Mouse (Mus musculus): ENCODE results near the gene Myl9. TPM values are rescaled to one million over a fixed set of nuclear protein-coding genes. Genes with fewer than 3 reads are reported as not detected.

Gene Myl9
- 1,258 and 1,308 TPM in 2 replicates for polyA plus RNA-seq (2015; fragmentation: Nextera tagmentation; extraction: Ambion mirVana)

DNA sequence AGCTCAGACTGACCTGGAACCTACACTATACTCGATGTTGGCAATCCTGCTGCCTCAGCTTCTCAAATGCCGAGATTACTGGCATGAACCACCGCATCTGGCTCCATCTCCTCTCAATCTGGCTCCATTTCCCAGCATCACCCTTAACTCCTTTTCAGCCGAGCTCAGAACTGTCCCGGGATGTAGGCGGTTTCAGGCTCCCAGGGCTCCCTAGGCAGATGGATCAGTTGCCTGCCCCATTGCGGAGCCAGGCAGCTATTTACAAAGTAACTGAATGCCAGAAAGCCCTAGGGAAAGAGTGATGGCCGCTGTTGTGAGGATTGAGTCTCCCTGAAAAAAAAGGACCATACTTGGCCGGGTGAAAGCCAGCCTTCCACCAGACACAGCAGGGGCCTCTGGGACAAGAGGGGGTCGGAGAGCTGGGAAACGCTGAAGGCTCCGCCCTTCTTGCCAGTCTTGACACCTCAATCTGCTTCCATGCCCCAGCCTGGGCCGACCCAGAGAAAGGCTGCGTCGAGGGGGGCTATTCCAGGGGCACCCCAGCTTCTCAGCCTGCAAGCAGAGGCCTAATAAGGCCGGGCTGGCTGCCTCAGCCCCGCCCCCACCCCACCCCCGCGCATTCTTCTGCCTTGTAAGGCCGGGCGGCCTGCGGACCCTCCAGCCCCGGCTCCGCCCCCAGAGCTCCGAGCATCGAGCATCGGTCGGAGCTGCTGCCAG, at the start of gene Myl9:
TSS of gene Myl9 (plus strand) at position 683 of the 717 bp plus-strand sequence.
- H3K9me3 ChIP-seq = no peaks in the 10 kb centered on the region
- H3K27me3 ChIP-seq (replicated peaks) = no peaks in the 10 kb centered on the region
- peak within 1 kb of the TSS; percentile 61 for H3K4me2 ChIP-seq
- peaks cover 18% of the 10 kb centered on the region; the same call in 1 of the 2 replicates for H3K4me1 ChIP-seq
- no peaks in the 10 kb centered on the region for H3K36me3 ChIP-seq
- peak within 1 kb of the TSS; percentile 50 for H3K4me3 ChIP-seq (replicated peaks)
- peak within 1 kb of the TSS; percentile 52 for H3K9ac ChIP-seq
- WGBS = 5% methylated on average over 28 of the region's 28 CpGs
- H3K27ac ChIP-seq = peak within 1 kb of the TSS; percentile 95
- ATAC-seq (ENCODE audit: insufficient read depth, low FRiP score, low read depth) = peak; percentile 88

DNA sequence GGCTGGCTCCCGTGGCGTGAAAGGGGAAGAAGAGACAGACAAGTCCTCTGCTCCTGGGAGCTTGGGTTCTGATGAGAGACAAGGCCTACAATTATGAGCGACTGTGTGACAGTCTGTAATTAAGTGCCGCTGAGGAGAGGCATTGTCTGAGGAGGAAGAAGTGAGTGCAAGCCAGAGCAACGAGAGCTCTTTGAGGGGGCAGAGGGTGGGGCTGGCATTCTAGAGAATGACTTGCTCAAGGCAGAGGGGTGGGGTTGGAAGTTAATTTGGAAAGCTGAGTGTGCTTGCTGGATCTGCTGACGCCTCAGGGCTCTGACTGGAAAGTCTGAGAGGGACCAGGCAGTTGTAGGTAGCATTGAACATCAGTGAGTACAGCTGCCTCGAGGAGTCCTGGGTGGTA, 48.9 kb upstream of the Myl9 start:
- H3K27me3 ChIP-seq (replicated peaks) = no peaks in the 10 kb centered on the region
- 0 out of 2 replicates have a peak overlapping the region, but pooled peaks have one; percentile 23 for H3K4me2 ChIP-seq
- H3K9ac ChIP-seq = no peak overlapping the region
- no peak for ATAC-seq (ENCODE audit: insufficient read depth, low FRiP score, low read depth)
- H3K9me3 ChIP-seq = no peaks in the 10 kb centered on the region
- H3K36me3 ChIP-seq = no peaks in the 10 kb centered on the region; the same call in 1 of the 2 replicates
- WGBS = 31% methylated on average over 7 of the region's 7 CpGs
- H3K4me1 ChIP-seq = peaks cover 53% of the 10 kb centered on the region
- H3K4me3 ChIP-seq (replicated peaks) = no peak overlapping the region
- H3K27ac ChIP-seq = peak overlapping the region; percentile 67

DNA sequence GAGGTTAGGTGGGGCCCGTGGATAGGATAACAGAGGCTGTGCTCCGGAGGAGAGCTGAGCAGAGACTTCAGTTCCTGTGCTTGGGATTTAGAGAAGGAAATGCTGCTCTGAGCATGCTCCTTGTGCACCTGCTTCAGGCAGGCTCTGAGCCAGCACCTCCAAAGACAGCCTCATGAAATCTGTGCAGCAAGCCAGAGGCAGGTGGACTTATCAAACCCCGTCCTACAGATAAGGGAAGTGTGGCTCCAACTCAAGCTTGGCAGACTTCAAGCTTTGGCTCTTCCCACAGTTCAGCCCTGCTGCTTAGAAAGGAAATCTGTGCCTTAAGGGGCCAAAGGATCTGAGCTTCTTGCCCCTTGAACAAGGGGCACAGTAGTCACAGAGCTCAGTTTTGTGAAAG, 48.3 kb upstream of the Myl9 start:
- H3K4me1 ChIP-seq = peaks cover 59% of the 10 kb centered on the region
- peak overlapping the region; percentile 67 for H3K27ac ChIP-seq
- no peaks in the 10 kb centered on the region for H3K9me3 ChIP-seq
- 36% methylated on average over 3 of the region's 3 CpGs for WGBS
- H3K27me3 ChIP-seq (replicated peaks) = no peaks in the 10 kb centered on the region
- no peak overlapping the region for H3K4me3 ChIP-seq (replicated peaks)
- no peak overlapping the region for H3K9ac ChIP-seq
- H3K4me2 ChIP-seq = peak overlapping the region; percentile 23; the same call in 1 of the 2 replicates
- no peak for ATAC-seq (ENCODE audit: insufficient read depth, low FRiP score, low read depth)
- H3K36me3 ChIP-seq = no peaks in the 10 kb centered on the region; the same call in 1 of the 2 replicates

DNA sequence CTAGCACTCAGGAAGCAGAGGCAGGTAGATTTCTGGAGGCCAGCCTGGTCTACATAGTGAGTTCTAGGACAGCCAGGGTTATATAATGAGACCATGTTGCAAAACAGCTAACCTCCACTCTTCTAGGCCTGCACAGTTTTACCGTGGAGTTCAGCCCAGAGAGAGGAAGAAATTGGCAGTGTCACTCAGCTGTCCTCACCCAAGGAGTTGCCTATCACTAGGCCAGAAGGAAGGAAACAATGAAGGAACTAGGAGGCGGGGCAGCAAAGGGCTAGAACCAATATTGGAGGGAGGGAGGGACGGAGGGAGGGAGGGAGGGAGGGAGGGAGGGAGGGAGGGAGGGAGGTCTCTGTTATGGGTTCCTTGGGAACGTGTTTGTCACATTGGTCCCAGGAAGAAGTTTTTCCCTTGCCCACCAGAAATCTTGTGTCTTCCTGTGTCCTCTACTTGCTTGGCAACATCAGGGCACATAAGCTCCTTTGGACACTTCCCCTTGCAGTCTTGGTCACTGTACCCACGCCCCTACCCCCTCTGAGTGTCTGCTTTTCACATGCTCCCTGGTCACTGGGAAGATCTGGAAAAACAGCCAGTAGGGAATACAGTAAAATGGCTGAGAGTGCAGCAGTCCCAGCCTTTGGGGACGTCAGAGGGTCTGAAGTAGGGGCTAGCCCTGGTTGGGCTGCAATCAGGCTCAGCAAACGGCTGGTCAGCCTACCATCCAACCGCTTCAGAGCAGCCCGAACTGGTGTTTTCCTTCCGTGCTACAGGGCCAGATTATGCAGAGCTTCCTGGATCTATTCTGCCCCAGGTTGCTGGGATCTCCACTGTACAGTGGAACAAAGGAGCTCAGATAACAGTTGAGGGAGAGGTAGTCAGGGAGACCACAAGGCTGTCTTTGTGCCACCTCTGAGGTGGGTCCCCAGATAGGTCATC, 45.4 kb upstream of the Myl9 start:
- no peaks in the 10 kb centered on the region for H3K9me3 ChIP-seq
- no peaks in the 10 kb centered on the region for H3K27me3 ChIP-seq (replicated peaks)
- H3K4me2 ChIP-seq = peak overlapping the region; percentile 23
- no peak overlapping the region for H3K9ac ChIP-seq
- peak overlapping the region; percentile 36 for H3K27ac ChIP-seq
- H3K4me1 ChIP-seq = peaks cover 42% of the 10 kb centered on the region
- WGBS = 45% methylated on average over 9 of the region's 10 CpGs
- no peaks in the 10 kb centered on the region; the same call in 1 of the 2 replicates for H3K36me3 ChIP-seq
- H3K4me3 ChIP-seq (replicated peaks) = peak overlapping the region; percentile 9; the same call in 1 of the 2 replicates
- ATAC-seq (ENCODE audit: insufficient read depth, low FRiP score, low read depth) = peak; percentile 42

DNA sequence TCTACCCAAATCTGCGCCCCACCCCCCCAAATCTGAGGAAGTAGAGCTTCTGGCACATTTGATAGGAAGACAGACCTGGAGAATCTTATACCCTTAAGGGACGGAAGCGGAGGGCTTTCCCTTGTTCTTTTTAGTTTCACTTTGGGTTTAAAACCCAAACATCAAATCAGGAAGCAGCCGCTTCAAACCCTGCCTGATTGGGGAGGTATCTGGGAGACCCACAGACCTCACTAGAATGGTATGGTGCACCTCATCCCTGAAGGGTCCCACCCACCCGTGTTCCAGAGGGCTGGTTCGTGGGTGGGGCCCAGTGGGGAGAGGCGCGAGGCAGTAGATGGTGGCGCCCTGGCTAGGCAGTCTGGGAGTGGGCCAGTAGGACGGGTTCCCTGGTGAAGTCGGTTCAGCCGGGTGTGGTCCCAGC, 44.7 kb upstream of the Myl9 start:
- Histone ChIP-seq H3K27ac (peak overlapping the region; percentile 36), H3K4me3 (replicated peaks) (peak overlapping the region; percentile 9; the same call in 1 of the 2 replicates), H3K27me3 (replicated peaks) (no peaks in the 10 kb centered on the region), H3K36me3 (no peaks in the 10 kb centered on the region; the same call in 1 of the 2 replicates), H3K9me3 (no peaks in the 10 kb centered on the region), H3K4me1 (peaks cover 35% of the 10 kb centered on the region), H3K4me2 (peak overlapping the region; percentile 23), H3K9ac (no peak overlapping the region)
- WGBS = 58% methylated on average over 12 of the region's 12 CpGs
- ATAC-seq (ENCODE audit: insufficient read depth, low FRiP score, low read depth) = no peak

DNA sequence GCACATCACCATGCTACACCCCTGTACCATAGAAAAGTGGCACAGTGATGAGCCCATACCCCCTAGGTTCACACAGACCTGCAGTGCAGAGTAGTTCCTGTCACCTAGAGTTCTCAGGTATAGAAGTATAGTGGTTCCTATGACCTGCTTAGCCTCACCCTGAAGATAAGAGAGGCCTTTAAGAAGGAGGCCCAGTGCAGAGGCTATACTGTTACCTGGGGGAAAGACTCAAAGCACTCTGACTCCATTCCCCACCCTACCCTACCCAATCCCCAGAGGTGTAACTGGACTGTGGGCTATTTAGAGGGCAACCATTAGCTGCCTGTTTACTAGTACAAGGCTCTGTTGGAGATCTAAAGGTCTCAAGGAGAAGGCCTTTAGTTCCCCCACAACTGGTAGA, 43.6 kb upstream of the Myl9 start:
- Histone ChIP-seq H3K27me3 (replicated peaks) (no peaks in the 10 kb centered on the region), H3K9ac (no peak overlapping the region), H3K36me3 (no peaks in the 10 kb centered on the region; the same call in 1 of the 2 replicates), H3K27ac (peak overlapping the region; percentile 67; the same call in 1 of the 2 replicates), H3K4me3 (replicated peaks) (no peak overlapping the region), H3K9me3 (no peaks in the 10 kb centered on the region), H3K4me2 (no peak overlapping the region), H3K4me1 (peaks cover 31% of the 10 kb centered on the region)
- 0 out of 2 replicates have a peak, but pooled peaks have one; percentile 23 for ATAC-seq (ENCODE audit: insufficient read depth, low FRiP score, low read depth)

DNA sequence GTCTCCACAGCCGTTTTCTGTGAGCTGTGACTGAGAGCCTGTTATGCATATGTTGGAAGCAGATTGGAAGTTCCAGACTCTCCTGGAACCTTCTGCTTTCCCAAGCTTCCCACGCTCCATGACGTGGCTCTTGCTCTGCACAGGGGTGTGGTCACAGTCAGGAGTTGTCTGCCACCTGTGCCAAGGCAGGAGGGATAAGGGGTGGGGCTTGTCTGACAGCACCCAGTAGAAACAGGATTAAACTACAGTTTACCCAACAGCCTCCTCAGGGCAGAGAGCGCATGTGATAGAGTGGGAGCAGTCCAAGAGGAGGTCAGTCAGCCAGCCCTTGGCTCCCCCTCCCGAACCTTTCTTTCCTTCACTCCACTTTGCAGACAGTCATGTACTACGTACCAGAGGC, 43.1 kb upstream of the Myl9 start:
- no peaks in the 10 kb centered on the region; the same call in 1 of the 2 replicates for H3K36me3 ChIP-seq
- H3K27ac ChIP-seq = peak overlapping the region; percentile 67; the same call in 1 of the 2 replicates
- no peak overlapping the region for H3K4me2 ChIP-seq
- H3K4me3 ChIP-seq (replicated peaks) = no peak overlapping the region
- no peaks in the 10 kb centered on the region for H3K9me3 ChIP-seq
- H3K4me1 ChIP-seq = peaks cover 26% of the 10 kb centered on the region
- 47% methylated on average over 6 of the region's 6 CpGs for WGBS
- peak; percentile 79 for ATAC-seq (ENCODE audit: insufficient read depth, low FRiP score, low read depth)
- no peak overlapping the region for H3K9ac ChIP-seq
- H3K27me3 ChIP-seq (replicated peaks) = no peaks in the 10 kb centered on the region

DNA sequence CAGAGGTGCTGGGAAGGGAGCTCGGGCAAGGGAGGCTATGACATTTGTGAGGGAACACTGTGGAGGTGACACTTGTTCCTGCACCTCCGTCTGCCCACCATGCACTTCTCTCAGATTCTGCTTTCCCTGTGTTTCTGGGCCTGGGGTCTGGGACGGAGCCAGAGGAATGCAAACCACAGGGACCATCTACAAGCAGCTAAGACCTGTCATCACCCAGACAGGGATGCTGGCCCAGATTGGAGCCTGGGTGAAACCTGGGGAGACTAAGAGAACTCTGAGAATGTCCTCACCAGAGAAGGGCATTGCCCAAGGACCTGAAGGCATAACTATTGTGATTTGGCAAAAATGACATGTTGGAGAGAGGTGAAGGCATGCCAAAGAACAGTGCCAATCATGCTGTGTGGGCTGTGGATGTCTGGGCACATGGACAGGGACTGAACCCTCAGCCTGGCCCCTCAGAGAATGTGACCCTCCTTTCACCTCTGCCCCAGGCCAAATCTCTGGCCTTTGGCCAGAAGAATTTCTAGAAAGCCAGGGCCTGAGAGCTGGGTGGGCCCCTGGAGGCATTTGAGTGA, 39.4 kb upstream of the Myl9 start:
- ATAC-seq (ENCODE audit: insufficient read depth, low FRiP score, low read depth) = no peak
- no peak overlapping the region for H3K4me3 ChIP-seq (replicated peaks)
- H3K9ac ChIP-seq = no peak overlapping the region
- no peaks in the 10 kb centered on the region for H3K27me3 ChIP-seq (replicated peaks)
- 79% methylated on average over 3 of the region's 3 CpGs for WGBS
- H3K27ac ChIP-seq = no peak overlapping the region
- no peaks in the 10 kb centered on the region for H3K36me3 ChIP-seq
- peaks cover 22% of the 10 kb centered on the region for H3K4me1 ChIP-seq
- no peaks in the 10 kb centered on the region for H3K9me3 ChIP-seq
- no peak overlapping the region for H3K4me2 ChIP-seq

DNA sequence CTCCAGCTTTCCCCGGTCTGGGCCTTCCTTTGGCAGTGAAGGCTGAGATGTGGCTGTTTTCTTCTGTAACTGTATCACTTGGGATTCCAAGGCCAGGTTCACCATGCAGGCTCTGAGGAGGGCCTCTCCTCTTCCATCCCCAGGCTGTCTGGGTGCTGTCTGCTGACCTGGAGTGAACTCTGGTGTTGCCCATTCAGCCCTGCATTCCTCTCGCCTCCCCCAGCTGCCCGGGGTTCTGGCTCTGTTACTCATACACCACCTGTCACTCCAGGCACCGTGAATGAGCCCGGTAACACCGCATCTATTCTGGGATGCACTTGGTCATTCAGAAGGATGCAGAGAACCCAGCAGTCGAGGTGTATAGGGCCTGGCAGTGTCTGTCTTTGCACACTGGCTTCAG, 38.4 kb upstream of the Myl9 start:
- no peaks in the 10 kb centered on the region for H3K36me3 ChIP-seq
- no peak for ATAC-seq (ENCODE audit: insufficient read depth, low FRiP score, low read depth)
- peaks cover 25% of the 10 kb centered on the region for H3K4me1 ChIP-seq
- H3K27ac ChIP-seq = no peak overlapping the region
- 39% methylated on average over 7 of the region's 7 CpGs for WGBS
- no peaks in the 10 kb centered on the region for H3K9me3 ChIP-seq
- H3K4me2 ChIP-seq = no peak overlapping the region
- H3K27me3 ChIP-seq (replicated peaks) = no peaks in the 10 kb centered on the region
- H3K9ac ChIP-seq = no peak overlapping the region
- H3K4me3 ChIP-seq (replicated peaks) = no peak overlapping the region

DNA sequence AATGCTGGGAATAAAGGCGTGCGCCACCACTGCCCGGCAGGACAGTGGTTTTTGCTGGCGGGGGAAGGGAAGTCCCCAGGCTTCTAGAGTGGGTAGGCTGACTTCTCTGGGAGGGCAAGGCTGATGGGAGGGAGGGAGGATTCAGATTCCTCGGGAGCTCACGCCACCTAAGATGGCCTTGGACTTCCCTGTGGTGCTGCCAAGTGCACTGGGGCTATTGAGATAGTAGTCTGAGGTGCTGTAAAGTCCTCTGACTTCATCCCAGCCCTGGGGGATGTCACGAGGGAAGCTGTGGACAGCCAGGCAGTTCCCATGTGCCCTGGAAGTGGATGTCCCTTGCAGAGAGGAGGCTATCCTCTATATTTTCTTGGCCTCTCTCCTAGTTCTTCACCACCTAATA, 37.2 kb upstream of the Myl9 start:
- H3K36me3 ChIP-seq = no peaks in the 10 kb centered on the region
- no peak overlapping the region for H3K4me3 ChIP-seq (replicated peaks)
- H3K9ac ChIP-seq = no peak overlapping the region
- no peak overlapping the region for H3K4me2 ChIP-seq
- H3K27me3 ChIP-seq (replicated peaks) = no peaks in the 10 kb centered on the region
- peaks cover 23% of the 10 kb centered on the region for H3K4me1 ChIP-seq
- WGBS = 68% methylated on average over 7 of the region's 7 CpGs
- H3K27ac ChIP-seq = no peak overlapping the region
- H3K9me3 ChIP-seq = no peaks in the 10 kb centered on the region
- no peak for ATAC-seq (ENCODE audit: insufficient read depth, low FRiP score, low read depth)

DNA sequence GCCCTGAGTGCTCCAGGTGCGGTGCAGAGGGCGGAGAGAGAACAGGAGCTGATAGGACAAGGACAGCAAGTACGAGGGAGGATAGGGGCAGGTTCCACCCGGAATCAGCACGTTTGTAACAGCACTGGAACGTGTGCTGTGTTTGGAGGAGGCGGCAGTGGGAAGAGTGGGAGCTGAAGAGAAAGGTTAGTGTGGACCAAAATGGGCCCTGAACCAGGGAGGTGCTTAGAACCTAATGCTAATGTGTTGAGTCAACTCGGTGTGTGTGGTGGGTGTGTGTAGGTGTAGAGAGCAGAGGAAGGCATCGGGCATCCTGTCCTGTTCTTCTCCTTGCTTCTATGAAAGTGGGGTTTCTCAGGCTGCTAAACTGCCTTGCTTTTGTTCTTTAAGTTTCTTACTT, 34.0 kb upstream of the Myl9 start:
- no peak overlapping the region for H3K4me3 ChIP-seq (replicated peaks)
- no peak overlapping the region for H3K9ac ChIP-seq
- H3K9me3 ChIP-seq = no peaks in the 10 kb centered on the region
- peaks cover 2% of the 10 kb centered on the region; the same call in 1 of the 2 replicates for H3K36me3 ChIP-seq
- no peaks in the 10 kb centered on the region for H3K27me3 ChIP-seq (replicated peaks)
- no peak overlapping the region for H3K27ac ChIP-seq
- no peak for ATAC-seq (ENCODE audit: insufficient read depth, low FRiP score, low read depth)
- no peak overlapping the region for H3K4me2 ChIP-seq
- WGBS = 69% methylated on average over 9 of the region's 9 CpGs
- peaks cover 20% of the 10 kb centered on the region for H3K4me1 ChIP-seq

All from stomach, embryonic 15.5 days (tissue).